Mouse (Mus musculus) skeletal muscle tissue, postnatal 0 days (tissue): Measurements from ENCODE around the gene Mdm2. TPM values are rescaled to one million over a fixed set of nuclear protein-coding genes. Genes with fewer than 3 reads are reported as not detected.

Source experiments
- polyA plus RNA-seq: library from polyadenylated mRNA; unstranded; fragments of >200 nt; fragmentation: Nextera tagmentation; extraction: Ambion mirVana; gene quantifications from 2 replicates; pipeline ENCODE4 v1.2.1, GENCODE M21; 2015

The Mdm2 gene
- polyA plus RNA-seq, result 31.0 and 33.3 TPM in 2 replicates

DNA sequence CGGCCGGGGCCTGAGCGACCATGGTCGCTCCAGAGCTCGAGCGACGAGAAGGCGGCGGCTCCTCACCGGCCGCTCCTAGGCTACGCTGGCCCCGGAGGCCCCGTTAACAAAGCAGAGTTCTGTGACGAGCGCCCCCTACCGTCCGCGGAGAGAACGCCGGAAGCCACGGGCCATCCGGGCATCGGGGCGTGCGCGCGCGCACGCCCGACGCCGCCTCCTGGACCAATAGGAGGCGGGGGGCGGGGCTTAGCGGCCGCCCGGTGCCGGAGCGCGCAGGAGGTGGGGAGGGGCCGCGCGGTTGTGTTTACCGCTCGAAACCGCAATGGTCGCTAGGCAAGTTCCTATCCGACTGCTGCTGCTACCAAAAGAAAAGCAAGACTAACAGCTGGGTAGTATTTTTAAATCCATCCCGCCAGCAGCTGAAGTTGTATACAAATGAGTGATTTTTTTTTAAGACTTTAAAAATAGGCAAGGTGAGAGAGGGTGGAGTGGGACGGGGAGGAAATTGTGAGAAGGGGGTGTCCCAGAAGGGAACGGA lies at the start of gene Mdm2:
Gene Mdm2, minus strand, starts transcription at position 155 of the 538 bp plus-strand sequence.

DNA sequence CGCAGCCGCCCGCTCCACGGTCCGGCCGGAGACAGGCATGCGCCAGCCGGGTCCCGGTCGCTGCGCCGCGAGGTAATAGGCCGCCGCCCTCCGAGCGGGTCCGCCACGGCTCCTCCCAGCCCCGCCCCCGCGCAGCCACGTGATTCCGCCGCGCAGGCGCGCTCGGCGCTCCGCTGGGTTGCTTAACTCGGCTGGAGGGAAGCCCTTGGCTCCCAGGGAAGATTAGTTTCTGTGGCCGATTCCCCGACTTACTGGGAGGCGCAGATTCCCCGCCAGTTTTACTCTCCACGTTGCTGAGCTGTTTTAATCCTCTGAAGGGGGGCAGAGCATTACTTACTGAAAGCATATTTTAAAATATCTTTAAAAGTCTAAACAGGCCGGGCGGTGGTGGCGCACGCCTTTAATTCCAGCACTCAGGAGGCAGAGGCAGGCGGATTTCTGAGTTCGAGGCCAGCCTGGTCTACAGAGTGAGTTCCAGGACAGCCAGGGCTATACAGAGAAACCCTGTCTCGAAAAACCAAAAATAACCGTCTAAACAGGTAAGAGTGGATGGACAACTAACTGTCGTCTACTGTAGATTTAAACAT lies 35.8 kb upstream of the Mdm2 start, which contains the start of gene Slc35e3:
Gene Slc35e3, minus strand, starts transcription at position 69 of the 587 bp plus-strand sequence.

Other genes with a start within 250 kb of the Mdm2 start
- 5.8 and 8.5 TPM in 2 replicates for gene Cpm, start 81.3 kb downstream of the Mdm2 start, polyA plus RNA-seq
- 6.1 and 7.0 TPM in 2 replicates for gene Slc35e3, start 35.6 kb upstream of the Mdm2 start, polyA plus RNA-seq
- gene Nup107, start 81.9 kb upstream of the Mdm2 start, polyA plus RNA-seq, result 11.9 and 12.9 TPM in 2 replicates
- 83.8 and 97.6 TPM in 2 replicates for gene Rap1b, start 135.3 kb upstream of the Mdm2 start, polyA plus RNA-seq